Mouse (Mus musculus) ES-E14 (cell line): Measurements from ENCODE around the gene 1700034J05Rik.

Experiments
- MAFK ChIP-seq: IDR thresholded peaks from 2 replicates; pipeline ENCODE4 v1.6.1; 2014; ENCODE audit warnings: mild to moderate bottlenecking, low read depth, low read length, inconsistent platforms; ENCODE audit not compliant: insufficient read depth
- ZC3H11A ChIP-seq: IDR thresholded peaks from 2 replicates; pipeline ENCODE4 v1.6.1; 2012; ENCODE audit warnings: low read depth, mild to moderate bottlenecking, inconsistent platforms, low read length, borderline replicate concordance
- ZNF384 ChIP-seq: IDR thresholded peaks from 2 replicates; pipeline ENCODE4 v1.6.1; 2012; ENCODE audit warnings: low read depth, low read length, inconsistent platforms

- no peak for TF ChIP-seq MAFK
- TF ChIP-seq ZNF384: no peak
- no peak for TF ChIP-seq ZC3H11A
These were observed 7.7 kb downstream of the 1700034J05Rik start for GRCm38 (mm10) chr6:146946327-146947029.
